Mouse (Mus musculus) liver, embryonic 12.5 days (tissue): Measurements from ENCODE around the gene Apol7e. TPM values are rescaled to one million over a fixed set of nuclear protein-coding genes. Genes with fewer than 3 reads are reported as not detected.
"Not testable (repeated sequence)": the region's sequence is repeated elsewhere in the genome, so short reads cannot be mapped to it uniquely, and the experiment has no call there.

Experiments
- ATAC-seq: fragments of 200-750 bp; cut with Nextera tagmentation; 2 replicates; pipeline ENCODE4 v1.8.0; 2017; ENCODE audit warnings: moderate number of reproducible peaks, mild to moderate bottlenecking, moderate library complexity
- H3K27ac ChIP-seq: fragments of 300-500 bp; sonication (generic); 2 replicates; pipeline ENCODE4 v1.5.1; 2016; ENCODE audit warnings: mild to moderate bottlenecking
- H3K27me3 ChIP-seq: fragments of 300-500 bp; sonication (generic); replicated peaks from 2 replicates; pipeline ENCODE4 v1.6.1; 2016; ENCODE audit warnings: mild to moderate bottlenecking, moderate library complexity
- H3K36me3 ChIP-seq: fragments of 300-500 bp; sonication (generic); 2 replicates; pipeline ENCODE4 v1.6.1; 2016; ENCODE audit warnings: mild to moderate bottlenecking, moderate library complexity
- H3K4me1 ChIP-seq: fragments of 300-500 bp; sonication (generic); 2 replicates; pipeline ENCODE4 v1.6.1; 2016
- H3K4me2 ChIP-seq: fragments of 300-500 bp; sonication (generic); 2 replicates; pipeline ENCODE4 v1.6.1; 2016; ENCODE audit warnings: mild to moderate bottlenecking, moderate library complexity
- H3K4me3 ChIP-seq: fragments of 300-500 bp; sonication (generic); 2 replicates; pipeline ENCODE4 v1.5.1; 2016; ENCODE audit warnings: mild to moderate bottlenecking, moderate library complexity
- H3K9ac ChIP-seq: fragments of 300-500 bp; sonication (generic); 2 replicates; pipeline ENCODE4 v1.6.1; 2016; ENCODE audit warnings: mild to moderate bottlenecking, moderate library complexity
- H3K9me3 ChIP-seq: fragments of 300-500 bp; sonication (generic); replicated peaks from 2 replicates; pipeline ENCODE4 v1.6.1; 2016; ENCODE audit warnings: mild to moderate bottlenecking, moderate library complexity
- WGBS: fragments of 180-500 bp; shearing (Covaris S2); methylation state at CpG from one replicate; pipeline ENCODE4 v1.1.7; 2016; ENCODE audit not compliant: insufficient replicate concordance; 5-methylcytosine and 5-hydroxymethylcytosine counted together
- polyA plus RNA-seq: library from polyadenylated mRNA; unstranded; fragments of >200 nt; fragmentation: Nextera tagmentation; extraction: Ambion mirVana; gene quantifications from 2 replicates; pipeline ENCODE4 v1.2.1, GENCODE M21; 2016

Apol7e gene
- not detected in 2 replicates for polyA plus RNA-seq

- H3K9me3 ChIP-seq, H3K36me3 ChIP-seq, ATAC-seq, H3K27ac ChIP-seq, H3K4me3 ChIP-seq, H3K4me2 ChIP-seq, H3K9ac ChIP-seq, H3K27me3 ChIP-seq, H3K4me1 ChIP-seq: not testable (repeated sequence)
- 44% methylated on average over 4 of the region's 4 CpGs for WGBS
Observed at GRCm38 (mm10) chr15:77698656-77699055, at the start of gene Apol7e. Gene Apol7e (plus strand): TSS chr15:77698857.

- ATAC-seq, H3K4me2 ChIP-seq, H3K36me3 ChIP-seq, H3K27me3 ChIP-seq, H3K9ac ChIP-seq, H3K9me3 ChIP-seq, H3K4me3 ChIP-seq, H3K27ac ChIP-seq, H3K4me1 ChIP-seq: not testable (repeated sequence)
Observed at GRCm38 (mm10) chr15:77651143-77651542, 47.5 kb upstream of the Apol7e start.

- H3K27me3 ChIP-seq, H3K4me1 ChIP-seq, H3K4me3 ChIP-seq, H3K9ac ChIP-seq, H3K4me2 ChIP-seq, H3K9me3 ChIP-seq, ATAC-seq, H3K27ac ChIP-seq, H3K36me3 ChIP-seq: not testable (repeated sequence)
- 70% methylated on average over 1 of the region's 1 CpGs for WGBS
Observed at GRCm38 (mm10) chr15:77659773-77660172, 38.9 kb upstream of the Apol7e start.

- ATAC-seq, H3K27ac ChIP-seq, H3K36me3 ChIP-seq, H3K4me1 ChIP-seq, H3K9me3 ChIP-seq, H3K4me3 ChIP-seq, H3K9ac ChIP-seq, H3K27me3 ChIP-seq, H3K4me2 ChIP-seq: not testable (repeated sequence)
- WGBS: 56% methylated on average over 2 of the region's 2 CpGs
Observed at GRCm38 (mm10) chr15:77661841-77662240, 36.8 kb upstream of the Apol7e start.

GRCm38 (mm10) chr15:77674081-77674480 is 24.6 kb upstream of the Apol7e start:
- H3K36me3 ChIP-seq, ATAC-seq, H3K4me2 ChIP-seq, H3K4me3 ChIP-seq, H3K9ac ChIP-seq, H3K27me3 ChIP-seq, H3K27ac ChIP-seq, H3K4me1 ChIP-seq, H3K9me3 ChIP-seq: not testable (repeated sequence)
- 46% methylated on average over 1 of the region's 1 CpGs for WGBS

GRCm38 (mm10) chr15:77683944-77684343 is 14.7 kb upstream of the Apol7e start:
- H3K9ac ChIP-seq, H3K36me3 ChIP-seq, H3K9me3 ChIP-seq, H3K4me1 ChIP-seq, ATAC-seq, H3K27me3 ChIP-seq, H3K27ac ChIP-seq, H3K4me3 ChIP-seq, H3K4me2 ChIP-seq: not testable (repeated sequence)
- WGBS: 14% methylated on average over 11 of the region's 11 CpGs

- H3K4me1 ChIP-seq, H3K27ac ChIP-seq, ATAC-seq, H3K36me3 ChIP-seq, H3K9ac ChIP-seq, H3K4me3 ChIP-seq, H3K27me3 ChIP-seq, H3K9me3 ChIP-seq: not testable (repeated sequence)
- WGBS: 8% methylated on average over 19 of the region's 20 CpGs
- peak overlapping the region; percentile 31 for H3K4me2 ChIP-seq
Observed at GRCm38 (mm10) chr15:77691532-77692311, 6.9 kb upstream of the Apol7e start.

GRCm38 (mm10) chr15:77694687-77695295 is 3.9 kb upstream of the Apol7e start:
- WGBS: 26% methylated on average over 11 of the region's 15 CpGs
- not testable (repeated sequence) for H3K4me2 ChIP-seq, H3K9me3 ChIP-seq, H3K4me3 ChIP-seq, H3K27ac ChIP-seq, H3K9ac ChIP-seq, ATAC-seq, H3K27me3 ChIP-seq, H3K36me3 ChIP-seq, H3K4me1 ChIP-seq

- H3K36me3 ChIP-seq, H3K4me2 ChIP-seq, H3K4me3 ChIP-seq, H3K27ac ChIP-seq, H3K27me3 ChIP-seq, ATAC-seq, H3K9ac ChIP-seq, H3K9me3 ChIP-seq, H3K4me1 ChIP-seq: not testable (repeated sequence)
- WGBS: 75% methylated on average over 3 of the region's 3 CpGs
Observed at GRCm38 (mm10) chr15:77705306-77705705, 6.6 kb downstream of the Apol7e start.

- ATAC-seq, H3K27ac ChIP-seq, H3K4me3 ChIP-seq, H3K4me1 ChIP-seq, H3K27me3 ChIP-seq, H3K36me3 ChIP-seq, H3K9ac ChIP-seq, H3K9me3 ChIP-seq, H3K4me2 ChIP-seq: not testable (repeated sequence)
- WGBS: 33% methylated on average over 1 of the region's 1 CpGs
Observed at GRCm38 (mm10) chr15:77708936-77709335, 10.3 kb downstream of the Apol7e start.

- H3K4me3 ChIP-seq, H3K4me2 ChIP-seq, H3K27ac ChIP-seq, H3K9ac ChIP-seq, H3K9me3 ChIP-seq, H3K36me3 ChIP-seq, H3K4me1 ChIP-seq, ATAC-seq, H3K27me3 ChIP-seq: not testable (repeated sequence)
- WGBS: 68% methylated on average over 6 of the region's 6 CpGs
Observed at GRCm38 (mm10) chr15:77718240-77718639, 19.6 kb downstream of the Apol7e start.

GRCm38 (mm10) chr15:77721509-77721908 is 22.9 kb downstream of the Apol7e start:
- no CpG with 5 or more reads among the region's 3 CpGs for WGBS
- not testable (repeated sequence) for H3K4me2 ChIP-seq, H3K27ac ChIP-seq, H3K9me3 ChIP-seq, H3K4me3 ChIP-seq, H3K9ac ChIP-seq, H3K36me3 ChIP-seq, H3K27me3 ChIP-seq, ATAC-seq, H3K4me1 ChIP-seq
